Mouse (Mus musculus): ENCODE results near the gene Smbd1. TPM values are rescaled to one million over a fixed set of nuclear protein-coding genes. Genes with fewer than 3 reads are reported as not detected.

The Smbd1 gene
- polyA plus RNA-seq, 1 experiment = 1.5 TPM

- no peak for TF ChIP-seq POLR2A (IDR thresholded peaks at IDR 0.05; ENCODE audit: low read depth, low read length)
- WGBS = 6% methylated on average over 6 of the region's 6 CpGs
- 0 out of 2 replicates have a peak overlapping the region, but pooled peaks have one; percentile 14 for H3K27ac ChIP-seq (ENCODE audit: insufficient read depth, low read depth, low read length)
- H3K27me3 ChIP-seq (ENCODE audit: control insufficient read depth, insufficient read depth, low read length) = no peaks in the 10 kb centered on the region
- no peak overlapping the region for H3K4me3 ChIP-seq (ENCODE audit: low read depth, low read length)
- peaks cover 27% of the 10 kb centered on the region for H3K4me1 ChIP-seq (ENCODE audit: control insufficient read depth, insufficient read depth, insufficient read length, low read length)
- H3K36me3 ChIP-seq (ENCODE audit: control insufficient read depth, insufficient read depth, low read length) = no peaks in the 10 kb centered on the region
These were observed 6.9 kb downstream of the Smbd1 start for GRCm38 (mm10) chr16:32803252-32803853.

- Histone ChIP-seq H3K4me1 (ENCODE audit: control insufficient read depth, insufficient read depth, insufficient read length, low read length) (peaks cover 8% of the 10 kb centered on the region; the same call in 1 of the 2 replicates), H3K36me3 (ENCODE audit: control insufficient read depth, insufficient read depth, low read length) (no peaks in the 10 kb centered on the region), H3K27me3 (ENCODE audit: control insufficient read depth, insufficient read depth, low read length) (no peaks in the 10 kb centered on the region), H3K4me3 (ENCODE audit: low read depth, low read length) (no peak within 1 kb of the TSS), H3K27ac (ENCODE audit: insufficient read depth, low read depth, low read length) (no peak within 1 kb of the TSS)
- WGBS = 48% methylated on average over 3 of the region's 3 CpGs
- TF ChIP-seq POLR2A (IDR thresholded peaks at IDR 0.05; ENCODE audit: low read depth, low read length) = no peak
- TF ChIP-seq CTCF (IDR thresholded peaks at IDR 0.05; ENCODE audit: extremely low read depth, insufficient read length, insufficient replicate concordance, low read depth, low read length) = no peak
These were observed 12.9 kb downstream of the Smbd1 start, which contains the start of gene Muc20 for GRCm38 (mm10) chr16:32797426-32797689. Muc20 (minus strand) TSS chr16:32797435.

- Histone ChIP-seq H3K4me1 (ENCODE audit: control insufficient read depth, insufficient read depth, insufficient read length, low read length) (peaks cover 8% of the 10 kb centered on the region; the same call in 1 of the 2 replicates), H3K27me3 (ENCODE audit: control insufficient read depth, insufficient read depth, low read length) (no peaks in the 10 kb centered on the region), H3K4me3 (ENCODE audit: low read depth, low read length) (no peak overlapping the region), H3K27ac (ENCODE audit: insufficient read depth, low read depth, low read length) (no peak overlapping the region), H3K36me3 (ENCODE audit: control insufficient read depth, insufficient read depth, low read length) (no peaks in the 10 kb centered on the region)
- 74% methylated on average over 14 of the region's 14 CpGs for WGBS
- no peak for TF ChIP-seq POLR2A (IDR thresholded peaks at IDR 0.05; ENCODE audit: low read depth, low read length)
- no peak for TF ChIP-seq CTCF (IDR thresholded peaks at IDR 0.05; ENCODE audit: extremely low read depth, insufficient read length, insufficient replicate concordance, low read depth, low read length)
These were observed 13.4 kb downstream of the Smbd1 start for GRCm38 (mm10) chr16:32796676-32797425.

GRCm38 (mm10) chr16:32795177-32795576, 15.1 kb downstream of the Smbd1 start:
- no peak overlapping the region for H3K4me3 ChIP-seq (ENCODE audit: low read depth, low read length)
- H3K36me3 ChIP-seq (ENCODE audit: control insufficient read depth, insufficient read depth, low read length) = no peaks in the 10 kb centered on the region
- no peak for TF ChIP-seq CTCF (IDR thresholded peaks at IDR 0.05; ENCODE audit: extremely low read depth, insufficient read length, insufficient replicate concordance, low read depth, low read length)
- TF ChIP-seq POLR2A (IDR thresholded peaks at IDR 0.05; ENCODE audit: low read depth, low read length) = no peak
- H3K27me3 ChIP-seq (ENCODE audit: control insufficient read depth, insufficient read depth, low read length) = no peaks in the 10 kb centered on the region
- H3K4me1 ChIP-seq (ENCODE audit: control insufficient read depth, insufficient read depth, insufficient read length, low read length) = peaks cover 5% of the 10 kb centered on the region; the same call in 1 of the 2 replicates
- 87% methylated on average over 1 of the region's 1 CpGs for WGBS
- H3K27ac ChIP-seq (ENCODE audit: insufficient read depth, low read depth, low read length) = no peak overlapping the region

GRCm38 (mm10) chr16:32790056-32790455, 20.2 kb downstream of the Smbd1 start:
- Histone ChIP-seq H3K27me3 (ENCODE audit: control insufficient read depth, insufficient read depth, low read length) (no peaks in the 10 kb centered on the region), H3K36me3 (ENCODE audit: control insufficient read depth, insufficient read depth, low read length) (no peaks in the 10 kb centered on the region), H3K27ac (ENCODE audit: insufficient read depth, low read depth, low read length) (no peak overlapping the region), H3K4me3 (ENCODE audit: low read depth, low read length) (no peak overlapping the region), H3K4me1 (ENCODE audit: control insufficient read depth, insufficient read depth, insufficient read length, low read length) (no peaks in the 10 kb centered on the region)
- TF ChIP-seq POLR2A (IDR thresholded peaks at IDR 0.05; ENCODE audit: low read depth, low read length) = no peak
- no peak for TF ChIP-seq CTCF (IDR thresholded peaks at IDR 0.05; ENCODE audit: extremely low read depth, insufficient read length, insufficient replicate concordance, low read depth, low read length)
- 88% methylated on average over 5 of the region's 5 CpGs for WGBS

GRCm38 (mm10) chr16:32784840-32785239, 25.4 kb downstream of the Smbd1 start:
- no peak overlapping the region for H3K27ac ChIP-seq (ENCODE audit: insufficient read depth, low read depth, low read length)
- H3K36me3 ChIP-seq (ENCODE audit: control insufficient read depth, insufficient read depth, low read length) = peaks cover 8% of the 10 kb centered on the region
- H3K4me1 ChIP-seq (ENCODE audit: control insufficient read depth, insufficient read depth, insufficient read length, low read length) = no peaks in the 10 kb centered on the region
- 88% methylated on average over 13 of the region's 13 CpGs for WGBS
- H3K4me3 ChIP-seq (ENCODE audit: low read depth, low read length) = no peak overlapping the region
- no peak for TF ChIP-seq POLR2A (IDR thresholded peaks at IDR 0.05; ENCODE audit: low read depth, low read length)
- no peak for TF ChIP-seq CTCF (IDR thresholded peaks at IDR 0.05; ENCODE audit: extremely low read depth, insufficient read length, insufficient replicate concordance, low read depth, low read length)
- no peaks in the 10 kb centered on the region for H3K27me3 ChIP-seq (ENCODE audit: control insufficient read depth, insufficient read depth, low read length)

GRCm38 (mm10) chr16:32783324-32784062, 26.8 kb downstream of the Smbd1 start:
- Histone ChIP-seq H3K36me3 (ENCODE audit: control insufficient read depth, insufficient read depth, low read length) (peaks cover 8% of the 10 kb centered on the region), H3K4me3 (ENCODE audit: low read depth, low read length) (no peak overlapping the region), H3K27me3 (ENCODE audit: control insufficient read depth, insufficient read depth, low read length) (no peaks in the 10 kb centered on the region), H3K4me1 (ENCODE audit: control insufficient read depth, insufficient read depth, insufficient read length, low read length) (no peaks in the 10 kb centered on the region), H3K27ac (ENCODE audit: insufficient read depth, low read depth, low read length) (peak overlapping the region; percentile 70; the same call in 1 of the 2 replicates)
- TF ChIP-seq POLR2A (IDR thresholded peaks at IDR 0.05; ENCODE audit: low read depth, low read length) = no peak
- TF ChIP-seq CTCF (IDR thresholded peaks at IDR 0.05; ENCODE audit: extremely low read depth, insufficient read length, insufficient replicate concordance, low read depth, low read length) = no peak
- WGBS = 62% methylated on average over 5 of the region's 5 CpGs

All from small intestine, adult 2 months (tissue).